Mouse (Mus musculus) left cerebral cortex, adult 9 months (tissue): ENCODE data around the gene Timmdc1.
A peak's percentile ranks its signal among the peaks of the same experiment; 100 is the strongest.

Experiments used
- DNase-seq, 2 experiments: peaks; one replicate each; pipeline ENCODE4 v3.0.0; 2022; ENCODE audit warnings: low spot score in 2 of 2

Gene Timmdc1

DNA sequence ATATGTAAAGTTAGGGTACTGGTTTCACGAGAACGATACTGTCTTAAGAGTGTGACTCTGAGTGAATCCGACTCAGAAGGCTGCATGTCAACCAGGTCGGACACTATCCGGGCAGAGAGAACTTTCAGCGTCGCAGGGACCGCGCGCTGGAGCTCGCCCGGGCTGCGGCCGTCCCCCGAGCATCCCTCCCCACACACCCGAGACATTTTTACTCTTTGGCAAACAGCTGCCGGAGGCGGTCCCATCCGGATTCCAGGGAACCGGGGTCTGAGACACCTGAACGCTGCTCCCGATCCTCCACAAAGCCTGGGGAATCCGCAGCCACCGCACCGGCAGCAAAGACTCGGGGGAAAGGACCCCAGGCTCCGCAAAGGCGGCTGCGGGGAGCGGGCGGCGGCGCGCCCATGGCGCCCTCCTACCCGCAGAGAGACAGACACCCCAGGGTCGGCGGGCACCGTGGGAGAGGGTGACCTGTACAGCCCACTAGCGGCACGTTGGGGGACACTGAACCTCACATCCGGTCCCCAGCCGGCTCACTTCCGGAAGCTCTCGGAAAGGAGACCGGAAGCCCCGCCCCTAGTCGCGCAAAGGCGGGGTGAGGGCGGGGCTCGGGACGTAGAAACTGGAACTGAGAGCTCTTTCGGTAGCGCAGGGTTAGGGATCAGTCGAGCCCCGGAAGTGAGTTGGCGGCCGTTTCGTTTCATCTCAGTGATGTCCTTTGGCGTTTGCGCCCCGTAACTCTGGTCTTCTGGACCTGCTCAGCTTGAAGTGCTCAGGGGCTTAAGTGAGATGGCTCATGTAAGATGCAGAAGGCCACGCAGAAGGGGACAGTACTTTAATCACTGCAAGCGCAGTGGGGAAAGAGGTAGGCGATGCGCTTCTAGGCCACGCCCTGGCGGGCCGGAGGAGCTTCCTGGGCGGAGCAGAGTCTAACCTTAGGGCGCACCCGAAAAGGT, at the start of gene Timmdc1:
Gene Timmdc1 (minus strand): TSS at position 535 of the 956 bp plus-strand sequence.
- peak; percentile 92 to 96 for DNase-seq

DNA sequence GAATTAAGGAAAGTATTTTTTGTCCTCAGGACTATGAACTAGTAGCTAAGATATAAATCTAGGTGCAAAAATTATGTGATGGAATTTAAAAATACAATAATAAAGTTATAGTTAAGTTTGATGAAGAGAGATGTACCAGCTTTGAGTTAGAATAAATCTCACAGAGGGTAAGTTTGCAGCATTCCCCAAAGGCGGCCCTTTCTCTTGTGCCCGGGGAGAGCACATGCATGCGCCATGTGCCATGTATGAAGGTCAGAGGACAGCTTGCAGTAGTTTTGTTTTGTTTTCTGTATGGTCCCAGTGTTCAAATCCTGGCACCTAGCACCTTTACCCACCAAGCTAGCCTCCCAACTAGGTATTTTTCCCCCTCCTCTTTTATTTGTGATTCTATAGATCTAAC, 49.0 kb upstream of the Timmdc1 start:
- DNase-seq = no peak

DNA sequence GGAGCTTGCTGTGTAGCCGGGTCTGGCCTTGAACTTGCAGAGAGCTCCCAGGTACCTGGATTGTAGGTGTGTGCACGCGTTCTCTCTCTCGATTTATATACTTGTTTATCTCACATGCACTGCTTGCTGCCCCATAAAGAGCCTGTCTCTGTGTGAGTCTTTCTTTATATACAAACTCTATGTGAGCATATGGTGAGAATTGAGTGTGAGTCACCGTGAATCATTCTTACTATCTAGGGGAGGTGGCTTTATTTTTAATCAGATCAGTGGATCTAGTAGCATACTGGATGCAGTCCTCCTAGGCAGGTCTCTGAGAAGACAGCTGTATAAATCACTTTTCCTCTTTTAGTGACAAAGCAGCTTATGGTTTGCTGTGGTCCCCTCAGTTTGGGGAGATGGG, 45.7 kb upstream of the Timmdc1 start:
- DNase-seq = peak in 1 of 2 experiments; percentile 39

DNA sequence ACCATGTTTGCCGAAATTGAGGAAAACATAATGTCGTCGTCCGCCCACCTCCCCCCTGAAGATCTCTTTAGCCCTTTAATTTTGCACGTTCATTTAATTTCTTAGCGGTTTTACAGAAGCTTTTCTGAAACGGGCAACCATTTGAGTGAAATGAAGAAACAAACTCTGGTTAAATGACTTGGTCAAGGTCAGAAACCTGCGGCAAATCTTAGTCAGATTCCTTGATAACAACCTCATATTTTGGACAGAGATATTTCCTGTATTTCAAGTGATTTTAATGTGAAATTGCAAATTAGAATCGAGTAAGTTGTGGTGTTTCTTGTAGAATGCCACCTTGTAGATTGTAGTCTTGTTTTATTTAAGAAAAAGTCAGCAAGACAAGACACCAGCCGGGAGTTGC, 41.1 kb upstream of the Timmdc1 start:
- DNase-seq = no peak

DNA sequence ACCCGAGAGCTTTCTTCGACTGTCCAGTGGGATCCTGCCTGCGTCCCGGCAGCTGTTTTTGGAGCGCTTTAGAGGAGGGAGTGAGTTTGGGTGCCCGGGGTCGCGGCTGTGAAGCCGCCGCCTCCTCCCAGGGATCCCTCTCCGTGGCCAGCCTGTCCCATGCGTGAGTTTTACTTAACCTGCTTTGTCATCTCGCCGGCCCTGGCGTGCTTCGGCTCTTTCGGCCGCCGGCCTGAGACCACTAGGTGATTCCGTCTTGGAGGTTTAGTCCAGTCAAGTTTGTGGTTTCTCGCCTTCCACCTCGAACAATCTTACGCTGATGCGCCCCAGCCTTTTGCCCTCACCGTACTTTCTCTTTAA, 40.5 kb upstream of the Timmdc1 start:
- no peak for DNase-seq

DNA sequence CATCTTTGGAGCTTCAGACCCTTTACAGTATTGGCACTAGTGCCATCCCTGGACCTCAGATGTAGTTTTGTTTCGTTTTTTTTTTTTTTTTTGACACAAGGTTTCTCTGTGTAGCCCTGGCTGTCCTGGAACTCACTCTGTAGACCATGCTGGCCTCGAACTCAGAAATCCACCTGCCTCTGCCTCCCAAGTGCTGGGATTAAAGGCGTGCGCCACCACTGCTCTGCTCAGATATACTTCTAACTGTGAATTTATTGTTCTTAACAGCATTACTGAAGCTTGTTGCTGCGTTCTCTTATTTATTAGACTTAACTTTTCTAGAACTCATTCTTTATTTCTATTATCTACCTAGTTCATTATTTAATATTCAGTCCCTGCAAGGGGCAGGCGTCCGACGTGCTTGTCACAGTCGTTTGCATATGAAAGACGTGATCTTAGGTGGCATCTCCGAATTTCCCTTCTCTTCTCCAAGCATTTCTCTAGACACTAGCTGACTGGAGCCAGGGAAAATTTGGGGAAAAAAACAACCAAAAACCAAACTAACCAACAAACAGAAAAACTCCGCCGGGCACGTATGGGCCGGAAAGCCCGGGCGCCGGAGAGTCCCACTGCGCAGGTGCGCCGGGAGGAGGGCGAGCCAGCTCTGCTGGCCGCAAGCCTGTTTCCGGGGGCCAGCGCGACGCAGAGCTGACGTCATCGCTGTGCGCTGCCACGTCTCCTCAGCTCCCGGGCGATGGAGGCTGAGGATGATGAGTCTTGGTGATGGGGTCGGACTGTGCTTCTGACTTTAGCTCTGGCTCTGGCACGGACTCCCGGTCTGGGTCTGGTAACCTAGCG, 39.9 kb upstream of the Timmdc1 start:
- peak; percentile 84 to 94 for DNase-seq

DNA sequence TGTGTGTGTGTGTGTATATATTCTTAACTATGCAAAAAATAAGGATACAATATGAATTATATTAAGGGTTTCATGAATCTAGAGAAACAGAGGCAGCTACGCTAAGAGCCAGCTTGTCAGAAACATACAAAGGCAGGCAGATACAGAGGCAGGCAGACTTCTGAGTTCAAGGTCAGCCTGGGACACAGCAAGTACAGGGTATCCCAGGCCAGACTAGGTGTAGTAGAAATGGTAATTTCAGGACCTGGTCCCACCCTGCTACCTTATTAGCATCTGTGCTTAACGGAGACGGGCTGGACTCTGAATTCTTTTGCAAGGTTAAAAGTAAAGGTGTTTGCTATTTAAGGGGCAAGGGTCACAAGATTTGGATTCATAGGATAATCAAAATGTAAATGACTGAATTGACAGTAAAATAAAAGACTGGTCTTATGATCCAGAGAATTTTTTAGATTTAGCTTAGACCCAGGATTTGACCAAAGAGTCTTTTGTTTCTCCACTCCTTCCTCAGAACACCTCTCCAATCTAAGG, 35.8 kb upstream of the Timmdc1 start, which contains the start of gene Tmem39a:
Gene Tmem39a (plus strand): TSS at position 478 of the 528 bp plus-strand sequence.
- no peak for DNase-seq

DNA sequence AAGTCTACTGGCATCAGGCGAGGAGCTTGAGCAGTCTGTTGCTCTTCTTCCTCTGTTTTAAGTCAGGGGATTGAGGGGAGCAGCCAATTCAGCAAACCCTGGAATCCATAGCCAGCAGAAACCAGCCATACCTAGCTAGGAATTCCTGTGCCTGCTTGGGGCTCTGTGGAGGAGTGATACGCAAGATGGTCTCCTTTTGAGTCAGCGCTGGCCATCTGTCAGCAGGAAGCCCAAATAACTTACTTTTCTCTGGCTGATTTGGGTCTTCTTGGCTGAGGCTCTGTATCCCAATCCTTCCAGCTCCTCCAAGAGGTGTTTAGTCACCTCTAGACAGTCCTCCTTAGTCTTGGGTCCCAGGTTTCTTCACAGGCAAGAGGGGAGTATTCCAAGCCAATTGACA, 33.5 kb upstream of the Timmdc1 start:
- DNase-seq = no peak

DNA sequence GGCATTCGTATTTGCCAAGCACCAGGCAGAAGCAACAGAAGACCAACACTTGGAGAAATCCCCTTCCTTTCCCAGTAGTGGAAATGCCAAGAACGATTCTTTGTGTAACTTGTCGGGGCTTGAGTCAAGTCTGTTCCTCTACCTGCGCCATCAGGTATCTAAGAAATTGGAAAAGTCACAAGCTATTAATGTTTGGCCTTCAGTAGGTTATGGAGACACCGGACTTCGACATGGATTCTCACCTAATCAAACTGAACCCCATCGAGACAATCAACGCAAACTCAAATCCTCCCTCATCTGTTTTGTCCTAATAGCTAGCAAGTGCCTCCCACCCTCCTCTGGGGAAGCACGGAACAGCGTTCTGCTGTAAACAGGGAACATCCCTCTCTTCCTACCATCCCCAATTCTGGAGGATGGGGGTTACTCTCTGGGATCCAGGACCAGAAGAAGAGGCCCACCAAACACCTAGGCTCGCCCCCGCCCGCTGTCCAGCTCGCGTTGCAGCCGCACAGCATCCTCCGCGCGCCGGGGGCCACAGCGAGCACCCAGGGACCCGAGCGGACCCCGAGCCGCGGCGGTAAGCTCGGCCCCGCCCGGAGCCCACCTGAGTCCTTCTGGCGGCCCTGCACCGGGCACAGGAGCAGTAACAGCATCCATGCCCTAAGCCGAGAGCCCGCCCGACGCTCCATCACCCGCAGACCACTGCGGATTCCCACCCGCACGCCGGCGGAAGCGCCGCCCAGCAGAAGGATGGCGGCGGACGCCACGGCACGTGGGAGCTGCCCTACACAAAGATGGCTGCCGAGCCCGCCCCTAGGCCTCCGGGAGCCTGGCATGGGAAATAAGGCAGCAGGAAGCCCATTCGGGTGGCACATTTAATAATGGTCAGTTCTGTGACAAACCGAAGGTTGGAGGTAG, 27.3 kb upstream of the Timmdc1 start, which contains the start of gene Poglut1:
Gene Poglut1 (minus strand): TSS at position 780 of the 918 bp plus-strand sequence.
- DNase-seq = peak in 1 of 2 experiments; percentile 81

DNA sequence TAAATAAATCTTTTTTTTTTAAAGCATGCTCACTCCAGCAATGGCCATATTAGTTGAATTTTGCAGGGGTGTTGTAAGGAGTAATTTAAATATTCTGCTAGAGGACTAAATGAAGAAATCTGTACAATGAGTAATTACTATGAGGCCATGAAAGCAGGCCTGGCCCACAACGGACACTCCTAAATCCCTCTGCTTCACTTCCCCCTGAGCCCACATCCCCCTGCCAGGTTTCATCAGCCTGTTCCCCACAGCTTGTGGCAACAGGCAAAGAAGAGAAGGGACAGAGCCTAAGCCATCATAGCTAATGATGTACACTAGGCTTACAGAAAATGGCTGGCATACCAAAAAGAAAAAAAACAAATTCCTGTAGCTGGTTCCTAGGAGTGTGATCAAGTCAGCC, 25.5 kb upstream of the Timmdc1 start:
- no peak for DNase-seq

DNA sequence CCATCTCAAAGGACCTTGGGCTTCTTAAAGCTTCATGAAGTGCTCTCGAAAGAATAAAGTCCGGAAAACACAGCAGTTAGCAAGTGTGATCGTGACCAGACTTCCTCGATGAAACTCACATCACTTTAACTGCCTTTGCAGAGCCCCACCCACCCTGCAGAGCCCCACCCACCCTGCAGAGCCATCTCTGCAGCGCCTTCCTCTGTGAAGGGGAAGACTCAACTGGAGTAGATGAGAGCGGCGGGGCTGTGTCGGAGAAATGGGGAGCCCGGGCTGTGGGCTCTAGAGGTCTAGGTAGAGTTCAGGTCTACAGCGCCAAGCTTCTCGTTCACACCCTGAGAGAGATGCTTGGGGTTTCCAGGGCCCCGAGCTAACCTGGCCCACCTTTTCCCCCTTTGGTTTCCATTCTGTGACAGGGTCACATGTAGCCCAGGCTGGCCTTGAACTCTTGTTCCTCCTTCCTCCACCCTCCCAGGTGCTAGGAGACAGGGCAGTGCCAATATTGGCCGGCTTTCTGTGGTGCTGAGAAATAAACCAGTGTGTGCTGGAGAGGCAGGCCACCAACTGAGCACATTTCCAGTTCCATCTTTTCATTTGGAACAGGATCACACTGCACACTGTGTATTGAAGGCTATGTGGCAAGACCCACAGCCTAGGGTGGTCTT, 16.4 kb upstream of the Timmdc1 start:
- no peak for DNase-seq

DNA sequence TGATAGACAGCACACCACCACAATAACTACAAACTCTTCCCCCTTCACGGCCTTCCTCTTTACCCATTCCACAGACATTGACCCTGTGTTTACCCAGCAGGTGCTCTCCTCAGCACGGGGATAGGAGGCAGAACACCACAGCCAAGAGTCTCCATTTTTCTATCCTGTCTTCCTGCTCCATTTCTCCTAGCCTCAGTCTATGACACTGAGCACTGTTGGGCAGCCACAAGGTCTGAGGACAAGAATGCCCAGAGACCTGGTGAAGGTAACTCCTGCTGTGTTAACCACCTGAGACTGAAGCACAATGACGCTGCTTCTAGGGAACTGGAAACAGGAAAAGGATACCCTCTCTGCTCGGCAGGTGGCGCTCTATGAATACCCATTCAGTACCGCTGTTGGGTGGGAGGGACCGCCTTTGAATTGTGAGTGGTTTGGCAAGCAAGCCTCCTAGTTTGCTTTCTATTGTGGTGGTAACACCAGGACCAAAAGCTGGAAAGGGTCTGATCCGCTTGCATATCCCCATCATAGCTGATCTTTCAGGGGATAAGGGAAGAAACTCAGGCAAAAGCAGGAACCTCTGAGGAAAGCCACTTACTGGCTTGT, 14.2 kb upstream of the Timmdc1 start:
- peak in 1 of 2 experiments; percentile 84 for DNase-seq

DNA sequence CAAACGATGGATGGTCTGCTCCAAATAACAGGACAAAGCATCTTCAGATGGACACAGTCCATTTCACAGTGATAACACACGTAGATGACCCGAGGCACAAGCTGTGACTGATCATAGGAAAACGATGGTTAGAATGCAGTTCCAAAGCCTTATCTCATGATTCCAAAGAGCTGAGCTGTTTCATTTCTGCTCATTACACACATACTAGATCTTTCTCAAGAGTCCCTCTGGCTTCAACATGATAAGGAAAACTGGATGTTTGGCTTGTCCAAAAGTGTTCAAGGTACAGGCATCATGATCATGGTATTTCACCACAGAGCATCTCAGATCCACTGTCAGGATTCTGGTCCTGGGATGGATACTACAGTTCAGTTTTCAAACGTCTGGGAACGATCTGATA, 3.8 kb upstream of the Timmdc1 start:
- no peak for DNase-seq

DNA sequence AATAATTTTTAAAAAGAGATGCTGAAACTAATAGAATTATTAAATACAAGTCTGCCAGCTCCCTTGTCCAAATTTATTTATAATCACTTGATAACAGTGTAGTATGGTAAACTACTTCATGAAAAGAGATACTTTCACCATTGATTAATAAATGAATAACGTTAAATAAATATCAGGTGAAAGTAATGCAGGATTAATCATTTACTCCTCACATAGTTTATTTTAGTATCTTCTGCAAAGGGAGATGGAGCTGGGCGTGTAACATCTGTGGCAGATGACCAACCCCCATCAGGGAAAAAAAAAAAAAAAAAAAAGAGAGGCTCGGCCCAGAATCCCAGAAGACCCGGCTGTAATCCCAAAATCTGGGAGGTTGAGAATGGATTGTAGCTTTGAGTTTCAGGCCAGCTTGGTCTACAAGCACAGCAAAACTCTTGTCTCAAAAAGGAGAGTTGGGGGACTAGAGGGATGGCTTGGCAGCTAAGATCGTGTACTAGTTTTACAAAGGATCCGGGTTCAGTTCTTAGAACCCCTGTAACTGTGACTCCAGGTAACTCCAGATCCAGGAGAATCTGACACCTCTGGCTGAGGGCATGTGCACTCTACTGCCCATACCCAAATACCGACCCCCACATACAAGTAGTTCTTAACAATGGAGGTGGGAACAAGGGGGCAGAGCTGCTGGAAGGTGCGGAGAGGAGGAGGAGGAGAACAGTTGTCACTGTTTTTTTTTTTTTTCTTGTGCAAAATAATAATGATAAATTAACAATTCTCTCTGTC, 1.1 kb downstream of the Timmdc1 start:
- no peak for DNase-seq

DNA sequence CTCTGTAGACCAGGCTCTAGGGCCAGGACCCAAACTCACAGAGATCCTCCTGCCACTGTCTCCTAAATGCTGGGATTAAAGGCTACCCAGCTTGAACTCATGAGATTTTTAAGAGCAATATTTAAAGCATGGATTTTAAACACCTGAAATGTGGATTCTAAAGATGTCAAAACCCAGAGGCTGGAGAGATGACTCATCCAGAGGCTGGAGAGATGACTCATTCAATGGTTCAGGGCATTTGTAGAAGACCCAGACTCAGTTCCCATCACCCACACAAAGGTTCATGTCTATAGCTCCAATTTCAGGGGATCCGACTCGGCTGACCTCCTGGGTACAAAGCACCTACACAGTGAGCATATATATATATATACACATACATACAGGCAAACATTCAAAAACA, 3.3 kb downstream of the Timmdc1 start:
- DNase-seq = no peak

DNA sequence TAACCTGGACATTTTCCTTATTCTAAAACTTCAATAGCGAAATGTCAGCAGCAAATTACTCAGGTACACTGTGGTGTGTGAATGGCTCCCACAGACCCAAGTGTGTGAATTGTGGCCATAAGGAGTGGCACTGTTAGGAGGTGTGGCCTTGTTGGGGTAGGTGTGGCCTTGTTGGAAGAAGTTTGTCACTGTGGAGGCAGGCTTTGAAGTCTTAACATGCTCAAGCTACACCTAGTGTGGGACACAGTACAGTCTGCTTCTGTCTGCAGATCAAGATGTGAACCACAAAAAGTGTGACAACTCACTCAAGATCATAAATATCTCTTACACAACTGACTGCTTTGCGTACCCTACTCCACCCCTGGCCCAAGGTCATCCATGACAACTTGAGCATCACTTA, 11.6 kb downstream of the Timmdc1 start:
- no peak for DNase-seq

DNA sequence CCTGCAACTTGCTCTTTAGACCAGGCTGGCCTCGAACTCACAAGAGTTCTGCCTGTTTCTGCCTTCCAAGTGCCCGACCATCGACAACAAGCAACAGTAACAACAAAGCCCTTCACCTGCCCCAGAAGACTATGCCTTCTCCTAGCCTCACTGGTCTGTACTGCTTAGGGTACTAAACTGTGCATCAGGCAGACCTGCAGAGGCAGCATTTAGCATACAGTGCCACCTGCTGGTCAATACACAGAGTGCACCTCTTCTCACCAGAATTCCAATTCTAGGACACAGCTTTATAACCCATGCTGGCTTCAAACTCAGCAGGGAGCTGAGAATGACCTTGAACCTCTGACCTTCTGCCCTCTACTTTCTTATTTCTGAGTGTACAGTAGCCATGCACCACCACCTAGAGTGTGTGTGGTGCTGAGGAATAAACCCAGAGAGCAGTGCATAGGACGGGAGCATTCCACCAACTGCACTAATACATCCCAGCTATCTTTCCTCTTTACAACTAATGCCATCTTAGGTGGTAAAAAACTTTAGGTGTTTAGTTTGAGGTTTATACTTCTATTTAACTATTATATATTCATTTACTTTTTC, 16.3 kb downstream of the Timmdc1 start:
- peak; percentile 38 to 80 for DNase-seq

DNA sequence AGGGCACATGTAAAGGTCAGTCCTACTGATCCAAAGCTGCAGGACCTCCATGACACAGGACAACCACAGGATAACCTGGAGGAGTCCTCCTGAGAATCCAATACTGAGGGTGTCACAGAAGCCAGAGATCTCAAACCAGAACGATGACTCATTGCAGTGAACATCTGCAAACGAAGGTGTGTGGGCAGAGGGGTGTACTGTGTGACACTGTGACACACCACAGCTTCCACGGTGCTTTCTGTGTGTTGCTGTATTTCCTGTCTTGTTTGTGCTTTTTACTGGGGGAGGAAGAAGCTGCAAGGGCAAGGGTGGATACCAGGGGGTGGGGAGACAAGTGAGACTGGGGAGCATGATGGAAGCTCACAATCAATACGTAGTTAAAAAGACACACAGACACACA, 18.9 kb downstream of the Timmdc1 start:
- DNase-seq = peak in 1 of 2 experiments; percentile 27

DNA sequence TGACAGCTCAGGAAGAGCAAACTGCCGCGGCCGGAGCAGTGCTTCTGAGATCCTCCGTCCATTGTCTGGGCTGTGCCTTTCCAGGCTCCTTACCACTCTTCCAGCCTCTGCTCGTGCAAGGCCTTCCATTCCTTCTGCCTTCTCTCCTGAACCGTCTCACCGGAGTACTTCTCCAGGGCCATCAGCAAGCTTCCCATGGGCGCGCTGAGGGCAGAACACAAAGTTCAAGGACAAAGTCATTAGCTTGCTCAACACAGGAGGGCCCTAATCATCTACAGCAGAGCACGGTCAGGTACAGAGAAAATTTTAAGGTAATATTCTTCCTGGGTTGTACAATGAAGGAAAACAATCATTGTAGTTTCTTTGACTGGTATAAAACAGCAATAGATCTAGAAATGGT, 20.0 kb downstream of the Timmdc1 start:
- no peak for DNase-seq
